Mouse (Mus musculus) ES-CJ7 (cell line): Measurements from ENCODE around the gene Ovca2.
A peak's percentile ranks its signal among the peaks of the same experiment; 100 is the strongest.

Experiments
- DNase-seq: peaks from one replicate; pipeline ENCODE4 v3.0.0; 2011; ENCODE audit warnings: low read depth, low spot score

Gene Ovca2

DNA sequence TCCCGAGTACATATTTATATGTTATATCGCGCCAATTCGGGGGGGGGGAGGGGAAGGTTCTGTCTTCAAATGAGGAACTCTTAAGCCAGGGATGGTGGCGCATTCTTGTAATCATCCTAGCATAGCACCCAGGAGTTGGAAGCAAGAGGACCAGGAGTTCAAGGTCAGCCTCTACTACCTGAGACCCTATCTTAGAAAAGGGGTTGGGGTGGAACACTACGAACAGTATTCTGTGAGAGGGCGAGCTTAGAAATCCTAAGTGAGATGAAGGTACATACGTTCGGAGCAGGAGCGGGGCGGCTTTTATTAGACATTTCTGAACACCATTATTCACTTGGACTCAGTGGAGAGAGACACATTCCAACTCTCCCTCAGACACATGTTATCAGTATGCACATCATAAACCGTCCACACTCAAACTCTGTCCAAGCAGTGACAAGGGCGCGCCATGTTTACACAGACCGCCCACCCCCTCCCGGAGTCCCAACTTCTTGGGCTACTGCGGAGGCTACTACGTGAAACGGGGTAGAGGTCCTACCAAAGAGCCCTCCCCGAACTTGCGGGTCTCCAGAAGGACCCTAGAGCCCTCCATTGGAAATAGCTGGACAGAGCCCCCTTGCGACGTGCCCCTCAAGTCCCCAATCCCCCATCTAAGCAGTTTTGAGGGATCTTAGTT is 9.1 kb downstream of the Ovca2 start, which contains the start of gene Hic1:
Hic1 (minus strand) TSS at position 115 of the 676 bp plus-strand sequence.
- DNase-seq: no peak

DNA sequence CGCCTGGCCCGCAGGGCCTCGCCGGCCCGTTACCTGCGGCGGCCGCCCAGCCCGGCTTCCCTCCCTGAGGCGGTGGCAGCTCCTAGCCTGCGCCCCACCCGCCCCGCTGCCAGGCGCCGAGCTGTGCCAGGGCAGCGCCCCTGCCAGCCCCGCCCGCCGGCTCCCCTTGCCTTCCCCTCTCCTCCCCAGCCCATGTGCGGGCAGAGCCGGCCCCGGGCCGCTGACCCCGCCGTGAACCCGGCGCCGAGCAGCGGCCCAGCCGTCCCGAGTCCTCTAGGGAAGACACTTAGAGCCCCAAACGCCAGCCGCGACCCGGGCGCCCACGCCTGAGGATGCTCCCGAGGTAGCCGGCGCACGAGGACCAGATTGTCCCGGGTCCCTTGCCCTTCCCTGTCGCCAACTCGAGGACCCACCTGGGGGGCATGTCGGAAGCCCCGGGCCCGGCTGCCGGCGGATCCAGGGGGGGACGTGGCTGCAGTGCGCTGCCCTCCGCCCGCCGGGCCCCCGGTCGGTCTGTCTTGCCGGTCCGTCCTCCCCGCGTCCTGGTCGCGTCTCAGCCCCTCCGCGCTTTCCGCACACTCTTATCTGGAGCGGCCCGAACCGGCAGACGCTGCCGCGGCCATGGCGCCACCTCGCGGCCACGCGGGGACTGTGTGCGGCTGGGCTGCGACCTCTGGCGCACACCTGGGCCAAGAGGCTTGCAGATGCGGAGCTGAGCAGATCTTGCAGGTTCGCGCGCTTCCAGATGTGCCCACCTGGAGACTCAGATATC is 9.9 kb downstream of the Ovca2 start:
- DNase-seq: peak; percentile 85

DNA sequence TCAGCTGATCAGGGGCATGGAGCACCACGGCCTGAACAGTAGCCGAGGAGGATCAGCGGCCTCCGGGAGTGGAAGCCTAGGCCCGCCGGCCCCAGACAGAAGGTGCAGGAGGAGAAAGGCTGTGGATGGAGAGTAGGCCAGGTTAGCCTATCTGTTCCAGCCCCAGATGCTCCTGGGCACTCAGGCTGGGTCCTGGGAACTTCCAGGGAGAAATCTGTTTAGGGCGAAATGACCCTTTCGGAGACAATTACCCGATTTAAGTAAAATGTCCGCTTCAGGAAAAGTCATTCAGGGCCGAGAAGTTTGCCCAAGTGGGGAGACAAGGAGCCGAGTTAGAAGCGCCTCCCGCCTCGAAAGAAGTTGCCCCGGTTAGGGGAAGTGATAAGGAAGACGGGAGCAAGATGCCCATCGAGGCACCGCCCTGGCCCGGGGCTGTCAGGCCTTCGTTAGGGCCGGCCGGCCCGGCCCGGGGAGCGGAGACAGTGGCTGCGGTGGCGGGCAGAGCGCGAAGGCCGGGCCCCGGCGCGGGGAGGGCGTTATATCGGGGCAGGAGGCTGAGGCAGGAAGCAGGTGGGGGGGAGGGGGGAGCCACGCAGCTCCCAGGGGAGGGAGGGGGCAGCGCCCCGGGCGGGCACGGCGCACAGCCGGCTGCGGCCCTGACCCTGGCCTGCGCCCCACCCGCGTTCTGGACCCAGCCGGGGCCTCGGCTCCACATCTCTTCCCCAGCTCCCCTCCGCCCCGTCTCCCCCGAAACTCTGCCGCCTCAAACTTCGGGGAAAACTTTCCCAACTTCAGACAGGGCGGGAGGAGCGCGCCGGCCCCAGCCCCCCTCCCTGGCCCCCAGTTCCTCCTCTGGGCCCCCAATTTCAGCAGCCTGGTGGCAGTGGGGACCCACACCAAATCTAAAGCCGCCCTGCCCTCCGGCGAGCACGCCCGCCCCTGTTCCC is 10.7 kb downstream of the Ovca2 start:
- no peak for DNase-seq

DNA sequence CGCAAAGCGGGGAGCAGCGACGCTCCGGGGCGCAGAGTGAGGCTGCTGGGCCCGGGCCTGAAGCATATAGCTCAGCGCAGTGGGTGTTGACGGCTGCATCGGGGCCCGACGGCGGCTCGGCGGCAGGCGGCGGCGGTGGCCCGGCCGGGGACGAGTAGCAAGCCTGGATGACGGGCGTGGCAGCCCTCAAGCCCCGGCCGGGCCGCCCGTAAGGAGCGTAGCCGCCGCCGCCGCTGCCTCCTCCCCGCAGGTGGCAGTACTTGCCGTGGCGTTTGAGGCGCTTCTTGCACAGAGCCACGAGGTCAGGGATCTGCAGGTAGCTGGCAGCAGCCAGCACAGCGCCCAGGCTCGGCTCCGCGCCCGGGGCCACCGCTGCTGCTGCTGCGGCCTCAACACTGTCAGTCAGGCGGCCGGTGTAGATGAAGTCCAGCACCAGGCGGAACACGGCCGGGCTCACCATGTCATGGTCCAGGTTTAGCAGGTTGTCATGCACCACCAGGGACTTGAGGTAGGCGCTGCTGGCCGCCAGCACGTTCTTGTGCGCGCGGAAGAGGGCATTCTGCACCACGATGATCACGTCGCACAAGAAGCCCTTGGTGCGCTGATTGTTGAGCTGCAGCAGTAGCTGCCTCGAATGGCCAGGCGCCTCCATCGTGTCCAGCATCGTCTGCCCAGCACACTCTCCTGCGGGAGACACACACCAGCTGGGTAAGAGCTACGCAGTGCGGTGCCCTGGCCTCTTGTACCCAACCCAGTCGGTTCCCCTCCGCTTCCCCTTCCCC is 11.6 kb downstream of the Ovca2 start:
- DNase-seq: peak; percentile 46

DNA sequence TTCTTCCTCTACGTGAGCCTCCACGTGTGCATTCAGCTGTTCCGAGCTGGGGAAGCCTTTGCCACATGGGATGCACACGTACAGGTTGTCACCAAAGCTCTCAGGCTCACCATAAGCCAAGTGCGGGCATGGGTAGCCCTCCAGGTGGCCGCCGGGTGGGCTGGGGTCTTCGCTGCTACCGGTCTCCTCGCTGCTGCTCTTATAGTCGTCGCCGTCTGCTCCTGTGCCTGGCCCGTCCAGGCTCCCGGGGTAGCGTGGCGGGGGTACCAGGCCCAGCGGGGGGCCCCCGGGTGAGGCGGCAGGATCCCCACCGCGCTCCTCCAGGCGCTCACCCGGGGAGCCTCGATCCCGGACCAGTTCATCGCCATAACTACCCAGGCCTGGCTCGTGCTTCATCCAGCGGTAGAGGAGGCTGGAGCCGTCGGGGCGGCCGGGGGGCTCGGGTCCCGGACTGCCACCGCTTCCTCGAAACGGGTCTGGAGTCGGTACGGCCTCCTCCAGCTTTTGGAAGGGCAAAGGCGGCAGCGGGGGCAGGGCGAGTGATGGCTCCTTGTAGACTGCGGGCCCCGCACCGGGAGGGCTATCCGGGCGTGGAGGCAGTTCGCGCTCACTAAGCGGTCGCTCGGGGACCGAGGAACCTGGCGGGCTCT is 12.3 kb downstream of the Ovca2 start:
- no peak for DNase-seq

DNA sequence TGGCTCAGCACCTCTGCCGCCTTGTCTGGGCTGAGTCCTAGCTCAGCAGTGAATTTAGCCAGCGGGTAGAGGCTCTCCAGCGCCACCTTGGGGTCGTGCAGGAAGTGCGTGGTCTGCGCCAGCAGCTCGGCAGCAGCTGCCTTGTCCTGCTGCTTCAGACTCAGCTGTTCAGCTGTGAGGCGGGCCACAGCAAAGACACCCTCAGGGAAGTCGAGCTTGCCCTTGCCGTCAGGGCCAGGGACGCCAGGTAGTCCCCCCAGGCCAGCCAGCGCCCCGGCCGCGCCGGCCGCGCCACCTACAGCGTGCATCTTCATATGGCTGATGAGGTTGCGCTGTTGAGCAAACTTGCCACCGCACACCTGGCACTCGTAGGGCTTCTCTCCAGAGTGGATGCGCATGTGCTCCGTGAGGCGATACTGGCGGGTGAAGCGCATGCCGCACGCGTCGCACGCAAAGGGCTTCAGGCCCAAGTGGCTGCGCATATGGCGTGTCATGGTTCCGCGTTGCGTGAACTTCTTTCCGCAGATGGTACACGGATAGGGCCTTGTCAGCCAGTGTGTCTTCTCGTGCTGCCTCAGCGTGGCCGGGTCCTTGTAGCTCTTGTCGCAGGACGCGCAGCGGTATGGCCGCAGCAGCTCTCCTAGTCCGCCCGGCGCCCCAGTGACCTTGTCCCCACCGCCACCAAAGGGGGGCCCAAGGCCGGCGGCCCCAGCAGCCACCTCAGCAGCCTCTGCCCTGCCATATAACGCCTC is 13.0 kb downstream of the Ovca2 start:
- DNase-seq: peak; percentile 86

- peak; percentile 60 for DNase-seq
These were observed 13.9 kb downstream of the Ovca2 start for GRCm38 (mm10) chr11:75164750-75165149.

DNA sequence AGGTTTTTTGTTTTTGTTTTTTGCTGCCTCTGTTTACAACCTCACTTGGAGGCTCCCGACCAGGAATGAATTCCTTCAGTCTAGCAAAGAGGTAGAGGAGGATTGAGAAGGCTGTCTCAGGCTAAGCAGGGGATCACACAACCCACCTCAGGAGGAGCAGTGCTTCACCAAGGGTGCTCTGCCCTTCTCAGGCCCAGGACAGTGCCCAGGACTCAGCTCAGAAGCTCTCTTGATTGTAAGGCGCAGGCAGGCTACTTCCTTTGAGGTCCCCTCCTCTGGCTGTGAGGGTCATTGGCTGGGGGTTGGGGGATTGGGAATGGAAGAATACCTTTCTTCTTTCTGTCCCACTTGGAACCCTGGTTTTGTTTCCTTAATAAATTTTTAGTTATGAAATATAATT is 14.6 kb downstream of the Ovca2 start:
- DNase-seq: no peak

DNA sequence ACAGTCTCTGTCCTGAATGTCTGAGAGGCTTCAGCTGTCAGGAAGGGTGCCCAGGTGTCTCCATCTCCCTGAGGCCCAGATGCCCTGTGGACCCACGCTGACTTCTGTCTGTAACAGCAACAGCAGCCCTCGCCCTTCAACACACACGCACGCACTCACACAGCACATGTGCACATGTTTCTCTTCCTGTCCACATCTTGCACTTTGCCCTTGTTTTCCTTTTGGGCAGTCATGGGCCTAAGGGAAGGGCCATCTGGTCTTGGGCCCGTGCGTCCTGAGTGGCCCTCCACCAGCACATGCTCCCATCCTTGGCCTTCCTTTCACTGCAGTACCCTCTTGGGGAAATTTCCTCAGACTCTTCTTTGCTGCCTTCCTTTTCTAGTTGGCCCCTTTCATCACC is 15.3 kb downstream of the Ovca2 start:
- no peak for DNase-seq

DNA sequence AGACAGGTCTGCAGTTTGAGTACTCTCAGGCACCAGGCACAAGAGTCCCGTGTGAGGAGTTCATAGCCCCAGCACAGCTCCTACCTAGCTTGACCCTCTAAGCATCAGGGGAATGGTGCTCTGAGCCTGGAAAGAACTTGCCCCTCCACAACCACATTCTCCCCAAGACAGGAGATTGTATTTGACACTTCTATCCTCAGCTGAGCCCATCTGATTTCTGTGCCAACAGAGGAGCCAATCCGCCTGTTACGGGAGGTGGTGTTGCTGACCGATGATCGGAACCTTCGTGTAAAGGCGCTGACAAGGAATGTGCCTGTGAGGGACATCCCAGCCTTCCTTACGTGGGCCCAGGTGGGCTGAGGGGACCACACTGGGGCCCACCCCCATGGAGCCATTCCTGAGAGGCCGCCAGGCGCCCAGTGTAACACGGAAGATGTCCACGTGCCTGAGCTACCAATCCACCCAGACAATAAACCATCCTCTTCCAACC is 16.0 kb downstream of the Ovca2 start:
- no peak for DNase-seq

- no peak for DNase-seq
These were observed 17.1 kb downstream of the Ovca2 start for GRCm38 (mm10) chr11:75161417-75162008.

DNA sequence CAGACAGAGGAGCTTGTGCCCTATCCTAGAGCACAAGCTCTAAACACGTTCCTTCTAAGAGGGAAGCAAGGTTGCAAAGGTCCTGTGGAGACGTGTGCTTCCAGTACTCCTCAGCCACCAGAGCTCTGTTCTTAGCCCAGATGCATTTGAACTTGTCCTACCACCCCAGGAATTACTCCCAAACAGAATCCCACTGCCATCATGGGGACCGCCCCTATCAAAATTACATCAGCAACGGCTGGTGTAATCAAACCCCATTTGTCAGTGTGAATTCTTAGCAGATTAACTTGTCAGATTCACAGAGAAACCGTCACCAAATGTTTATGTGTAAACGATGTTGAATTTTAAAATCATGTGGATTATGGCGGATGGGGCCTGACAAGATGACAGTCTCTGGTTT is 17.7 kb downstream of the Ovca2 start:
- DNase-seq: no peak

- no peak for DNase-seq
These were observed 19.1 kb downstream of the Ovca2 start for GRCm38 (mm10) chr11:75159564-75159963.

GRCm38 (mm10) chr11:75158432-75158831 is 20.2 kb downstream of the Ovca2 start:
- no peak for DNase-seq

DNA sequence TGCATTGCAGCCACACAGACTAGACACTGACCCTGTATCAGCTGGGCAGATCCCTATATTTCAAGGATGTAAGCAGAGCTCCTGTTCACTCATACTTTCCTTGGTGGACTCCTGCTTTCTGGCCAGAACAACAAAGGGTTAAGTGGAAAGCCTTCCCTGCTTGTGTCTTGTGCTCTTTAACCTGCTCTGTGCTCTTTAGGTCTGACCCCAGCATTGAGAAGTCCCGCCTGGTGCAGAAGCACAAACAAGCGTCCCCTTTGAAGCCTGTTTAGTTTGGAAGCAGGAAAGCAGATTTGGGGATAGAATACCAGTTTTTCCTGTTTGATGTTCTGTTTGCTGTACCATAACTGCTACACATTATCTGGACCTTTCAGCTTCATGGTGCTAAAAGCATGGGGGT is 20.7 kb downstream of the Ovca2 start:
- DNase-seq: no peak

GRCm38 (mm10) chr11:75157037-75157436 is 21.6 kb downstream of the Ovca2 start:
- DNase-seq: no peak

DNA sequence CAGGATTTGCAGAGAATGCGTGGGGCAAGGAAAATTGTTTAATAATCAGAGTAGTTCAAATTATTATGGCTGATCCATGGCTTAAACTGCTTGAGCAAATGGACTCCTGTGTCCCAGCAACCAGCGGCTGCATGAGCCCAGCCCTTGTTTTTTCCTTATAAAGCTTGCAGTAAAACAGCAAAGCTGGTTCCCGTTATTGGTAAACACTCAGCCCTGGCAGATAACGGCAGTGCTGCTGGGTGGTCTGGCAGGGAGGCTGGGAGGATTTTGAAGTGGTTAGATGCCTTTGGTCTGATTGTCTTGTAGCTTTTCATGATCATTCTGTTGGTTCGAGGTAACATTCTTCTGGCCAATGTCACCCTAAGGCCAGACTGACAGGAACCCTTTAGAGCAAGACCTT is 22.2 kb downstream of the Ovca2 start:
- no peak for DNase-seq

DNA sequence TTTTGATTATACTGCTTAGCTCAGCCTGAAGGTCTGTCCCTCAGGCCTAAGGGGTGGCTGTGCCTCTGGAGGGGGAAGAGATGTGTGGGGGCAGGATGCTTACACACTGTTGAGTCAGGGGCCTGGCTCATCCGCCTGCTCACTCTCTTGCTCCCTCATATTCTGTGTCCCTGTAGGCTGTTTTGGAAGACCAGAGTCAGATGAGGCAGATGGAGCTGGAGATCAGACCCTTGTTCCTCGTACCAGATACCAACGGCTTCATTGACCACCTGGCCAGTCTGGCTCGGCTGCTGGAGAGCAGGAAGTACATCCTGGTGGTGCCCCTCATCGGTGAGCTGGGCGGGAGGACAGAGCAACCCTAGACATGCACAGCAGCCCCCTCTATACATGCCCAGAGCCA is 22.6 kb downstream of the Ovca2 start:
- no peak for DNase-seq

GRCm38 (mm10) chr11:75154053-75154585 is 24.5 kb downstream of the Ovca2 start:
- DNase-seq: no peak
